Comparison of ENCODE assay signal across 12 mouse cellular contexts in genomic region chr6:144452200-144452977, GRCm38 (mm10).
DNase-seq lines count a peak whose midpoint lies in the region; ATAC-seq lines count a peak whose summit lies in the region.
"Had no signal": no experiment of that assay in that cellular context is flagged by ENCODE, and none has a peak within 500 bp of the region (broad histone marks: within the 10 kb centered on the region; RNA-seq: fewer than 3 reads in every experiment).

No protein-coding gene starts in this region.

- peaks cover 34% of the 10 kb centered on the region for H3K4me1 ChIP-seq in forebrain, embryonic 10.5 days
- H3K4me1 ChIP-seq in forebrain, embryonic 11.5 days (replicated peaks; ENCODE audit: control insufficient read depth, insufficient read depth, low read length) = peaks cover 9% of the 10 kb centered on the region
- H3K4me1 ChIP-seq: embryonic facial prominence, embryonic 13.5 days; intestine, embryonic 15.5 days had no signal

- H3K9me3 ChIP-seq in forebrain, embryonic 10.5 days = no peaks in the 10 kb centered on the region
- H3K9me3 ChIP-seq in forebrain, embryonic 11.5 days (ENCODE audit: control insufficient read depth, low read length) = no peaks in the 10 kb centered on the region
- H3K9me3 ChIP-seq: embryonic facial prominence, embryonic 13.5 days; intestine, embryonic 15.5 days; neural tube, embryonic 13.5 days had no signal

- no peak overlapping the region for H3K4me3 ChIP-seq in forebrain, embryonic 10.5 days
- no peak overlapping the region for H3K4me3 ChIP-seq in forebrain, embryonic 11.5 days (ENCODE audit: low read depth, low read length)
- H3K4me3 ChIP-seq: embryonic facial prominence, embryonic 13.5 days; intestine, embryonic 15.5 days; neural tube, embryonic 13.5 days had no signal

- no peak overlapping the region for H3K4me2 ChIP-seq in forebrain, embryonic 11.5 days (ENCODE audit: low read depth, low read length, severe bottlenecking)
- H3K4me2 ChIP-seq: embryonic facial prominence, embryonic 13.5 days; intestine, embryonic 15.5 days; midbrain, embryonic 11.5 days; neural tube, embryonic 13.5 days had no signal

- WGBS in forebrain, embryonic 10.5 days = 88% methylated on average over 11 of the region's 11 CpGs
- 83% methylated on average over 11 of the region's 11 CpGs for WGBS in forebrain, embryonic 11.5 days

- DNase-seq in forebrain, embryonic 10.5 days (ENCODE audit: extremely low spot score, low spot score) = no peak
- DNase-seq in forebrain, embryonic 11.5 days (ENCODE audit: low spot score) = no peak
- DNase-seq in frontal cortex, postnatal 10 days (ENCODE audit: low spot score in 2 of 2) = peak; percentile 32 to 56
- peak; percentile 27 for DNase-seq in left cerebral cortex, adult 11 months (ENCODE audit: low spot score)
- peak; percentile 38 for DNase-seq in right cerebral cortex, postnatal 14 days
- no peak for DNase-seq in ovary, adult 18-20 months (ENCODE audit: low spot score)
- no peak for DNase-seq in kidney, postnatal 14 days

- 0 out of 2 replicates have a peak overlapping the region, but pooled peaks have one; percentile 21 for H3K27ac ChIP-seq in forebrain, embryonic 10.5 days
- no peak overlapping the region for H3K27ac ChIP-seq in forebrain, embryonic 11.5 days (ENCODE audit: low read depth, low read length)
- H3K27ac ChIP-seq: embryonic facial prominence, embryonic 13.5 days; intestine, embryonic 15.5 days; neural tube, embryonic 13.5 days had no signal

- no peak overlapping the region for H3K9ac ChIP-seq in forebrain, embryonic 11.5 days (ENCODE audit: low read length)
- H3K9ac ChIP-seq: embryonic facial prominence, embryonic 13.5 days; intestine, embryonic 15.5 days; neural tube, embryonic 13.5 days had no signal

- peaks cover 63% of the 10 kb centered on the region for H3K27me3 ChIP-seq in forebrain, embryonic 10.5 days (ENCODE audit: poor library complexity, severe bottlenecking)
- peaks cover 2% of the 10 kb centered on the region for H3K27me3 ChIP-seq in forebrain, embryonic 11.5 days (ENCODE audit: control insufficient read depth, insufficient read depth, low read length)
- H3K27me3 ChIP-seq: embryonic facial prominence, embryonic 13.5 days; intestine, embryonic 15.5 days had no signal

- no peak for ATAC-seq in forebrain, embryonic 11.5 days (replicated peaks; ENCODE audit: low FRiP score)
- no peak for ATAC-seq in erythroid progenitor cell, adult 5-6 weeks (replicated peaks; ENCODE audit: low FRiP score, poor library complexity, severe bottlenecking)
- ATAC-seq: intestine, embryonic 15.5 days had no signal

- H3K36me3 ChIP-seq in forebrain, embryonic 10.5 days (replicated peaks) = no peaks in the 10 kb centered on the region
- H3K36me3 ChIP-seq in forebrain, embryonic 11.5 days (ENCODE audit: control insufficient read depth, insufficient read depth, low read length) = no peaks in the 10 kb centered on the region
- H3K36me3 ChIP-seq: embryonic facial prominence, embryonic 13.5 days; intestine, embryonic 15.5 days; neural tube, embryonic 13.5 days had no signal

Comparison
In these comparisons a context has a peak if more than half of its experiments do, and no peak if none do; other contexts are left out.
1. DNase-seq: peak in frontal cortex, postnatal 10 days (2 of 2), left cerebral cortex, adult 11 months (single experiment) and right cerebral cortex, postnatal 14 days (single experiment); none in forebrain, embryonic 10.5 days (single experiment), forebrain, embryonic 11.5 days (single experiment), ovary, adult 18-20 months (single experiment) and kidney, postnatal 14 days (single experiment).